Mouse (Mus musculus) heart, adult 18-20 months (tissue): ENCODE measurements around the gene Rab29. TPM values are rescaled to one million over a fixed set of nuclear protein-coding genes. Genes with fewer than 3 reads are reported as not detected.

ENCODE experiments used
- total RNA-seq, 2 experiments: library from RNA; stranded (reverse); gene quantifications; 2 replicates each; pipeline ENCODE4 v1.2.3; 2021

Gene Rab29
- total RNA-seq, 2 experiments from 2014 or later = 11.3 to 11.4 TPM

Other genes starting within 250 kb of the Rab29 start
- gene Ctse, start 228.9 kb upstream of the Rab29 start, total RNA-seq = 1 to 10 TPM in 1 of 2 experiments, under 1 TPM in 1; 0.52 to 2.5 TPM
- 1 to 10 TPM; 2.9 to 3.4 TPM for gene Rab7b, start 178.5 kb upstream of the Rab29 start, total RNA-seq
- gene Slc26a9, start 123.2 kb upstream of the Rab29 start, total RNA-seq = under 1 TPM in 1 of 2 experiments, not detected in 1; 0.15 TPM
- 1 to 10 TPM; 7.4 to 9.1 TPM for gene Pm20d1, start 69.8 kb upstream of the Rab29 start, total RNA-seq
- 10 to 100 TPM; 38.8 to 51.8 TPM for gene Slc41a1, start 39.7 kb upstream of the Rab29 start, total RNA-seq
- gene Nucks1, start 43.3 kb downstream of the Rab29 start, total RNA-seq = 10 to 100 TPM; 60.7 to 63.9 TPM
- gene Slc45a3, start 95.7 kb downstream of the Rab29 start, total RNA-seq = 1 to 10 TPM; 5.4 to 6.9 TPM
- 10 to 100 TPM; 77.4 to 82.0 TPM for gene Elk4, start 140.4 kb downstream of the Rab29 start, total RNA-seq
- gene Mfsd4a, start 200.8 kb downstream of the Rab29 start, total RNA-seq = 1 to 10 TPM; 5.1 to 6.9 TPM